Mouse (Mus musculus) frontal cortex, adult (tissue): ENCODE results near the gene Dynlt3.
A peak's percentile ranks its signal among the peaks of the same experiment; 100 is the strongest.
"Not testable (repeated sequence)": the region's sequence is repeated elsewhere in the genome, so short reads cannot be mapped to it uniquely, and the experiment has no call there.

Source experiments
- ATAC-seq: cut with Nextera tagmentation; 2 replicates; pipeline ENCODE4 v1.9.2; 2017; ENCODE audit warnings: mild to moderate bottlenecking, moderate library complexity, mixed read lengths; ENCODE audit not compliant: low TSS enrichment

Gene Dynlt3

DNA sequence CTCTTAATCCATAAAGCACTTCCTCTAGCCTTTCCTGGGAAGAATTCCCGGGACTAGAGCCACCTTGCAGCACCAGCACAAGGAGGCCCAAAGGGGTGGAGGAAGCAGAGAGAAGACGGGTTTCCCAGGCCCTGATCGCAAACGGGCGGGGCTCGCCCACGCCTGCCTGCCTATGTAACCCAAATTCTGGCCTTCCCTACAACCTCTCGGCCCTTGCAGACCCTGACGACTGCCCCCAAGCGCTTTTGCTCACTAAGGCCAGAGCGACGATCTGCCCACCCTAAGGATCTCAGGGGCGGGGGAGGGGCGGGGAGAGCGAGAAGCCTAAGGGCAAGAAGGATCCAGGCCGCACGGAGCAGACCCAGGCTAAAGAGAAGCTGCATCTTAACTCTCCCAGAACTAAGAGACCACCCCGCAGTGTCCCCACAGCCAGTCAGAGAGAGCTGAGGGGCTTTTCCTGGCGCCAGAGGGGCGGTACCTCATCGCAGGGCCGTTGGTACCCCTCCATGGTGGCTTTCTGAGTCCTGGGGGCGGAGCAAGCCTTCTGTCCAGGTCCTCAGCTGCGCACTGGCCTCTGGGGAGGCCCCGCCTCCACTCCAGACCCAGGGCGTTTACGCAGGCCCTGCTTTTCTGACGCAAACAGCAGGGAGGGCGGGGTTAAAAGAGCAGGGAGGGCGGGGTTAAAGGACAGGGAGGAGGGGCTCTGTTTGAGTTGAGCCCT is at the start of gene Dynlt3:
Dynlt3 (minus strand) TSS at position 613 of the 721 bp plus-strand sequence.
- ATAC-seq: peak; percentile 99

DNA sequence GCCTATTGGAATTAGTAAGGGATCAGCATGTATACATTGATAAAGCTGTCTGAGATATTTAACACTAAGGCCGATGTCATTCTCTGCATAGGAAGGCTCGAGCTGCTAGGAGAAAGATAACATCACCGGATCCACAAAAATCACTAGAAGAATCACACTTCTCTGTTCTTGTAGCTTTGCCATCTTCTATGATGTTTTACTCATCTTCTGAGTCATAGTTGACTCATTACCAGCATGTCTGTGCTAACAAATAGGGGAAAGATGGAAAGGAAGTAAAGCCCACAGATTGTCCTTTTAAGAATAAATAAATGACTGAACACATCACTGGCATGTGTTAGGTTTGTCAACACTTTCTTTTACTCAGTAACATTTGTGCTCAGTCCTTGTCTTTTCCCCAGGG is 37.0 kb upstream of the Dynlt3 start:
- peak; percentile 79 for ATAC-seq

DNA sequence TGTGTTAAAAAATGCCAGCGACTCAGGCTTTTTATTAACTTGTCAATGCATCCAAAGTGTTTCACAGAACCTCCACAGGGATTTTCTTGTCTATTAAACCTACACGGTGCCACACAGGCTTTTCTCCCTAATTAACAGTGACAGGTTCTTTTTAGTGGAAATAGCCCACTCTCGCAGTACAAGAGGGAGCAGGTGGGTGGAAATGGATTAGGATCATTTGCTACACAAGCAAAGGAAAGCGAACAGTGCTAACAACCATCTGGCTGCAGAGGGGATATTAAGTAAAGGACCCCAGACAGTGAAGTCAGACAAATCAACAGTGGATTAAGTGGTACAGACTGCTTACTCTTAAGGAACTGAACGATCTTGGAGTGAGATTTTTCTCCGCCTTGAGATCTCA is 33.2 kb upstream of the Dynlt3 start:
- ATAC-seq: no peak

DNA sequence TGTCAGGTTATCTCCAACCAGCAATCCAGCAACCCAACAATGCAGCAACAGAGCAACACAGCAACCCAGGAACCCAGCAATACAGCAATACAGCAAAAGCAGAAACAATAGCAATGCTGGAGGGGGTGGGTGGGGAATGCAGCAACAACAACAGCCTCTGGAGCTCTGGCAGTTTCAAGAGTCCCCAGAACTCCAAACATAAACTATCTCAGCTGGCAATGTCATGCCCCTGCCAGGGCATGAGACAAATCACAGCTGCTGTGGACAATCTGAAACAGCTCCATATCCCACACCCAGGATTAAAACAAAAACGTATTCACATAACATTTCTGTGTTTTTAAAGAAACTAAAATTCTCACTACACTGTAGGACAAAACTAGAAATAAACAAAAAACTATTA is 9.2 kb upstream of the Dynlt3 start:
- no peak for ATAC-seq

DNA sequence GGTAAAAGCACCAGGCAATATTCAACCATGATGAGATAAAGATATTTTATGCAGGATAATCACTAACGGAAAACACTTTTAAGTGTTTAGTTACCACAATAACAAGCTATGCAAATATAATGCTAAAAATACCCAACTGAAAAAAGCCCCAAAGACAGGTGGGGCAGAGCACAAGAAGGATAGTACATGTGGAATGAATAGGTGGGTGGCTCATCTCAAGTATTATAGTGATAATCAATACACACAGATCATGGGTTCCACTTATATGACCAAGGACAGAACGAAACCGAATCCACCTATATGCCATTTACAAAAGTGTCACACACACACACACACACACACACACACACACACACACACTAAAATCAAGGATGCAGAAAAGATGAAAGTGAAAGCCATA is 8.6 kb upstream of the Dynlt3 start:
- ATAC-seq: no peak

DNA sequence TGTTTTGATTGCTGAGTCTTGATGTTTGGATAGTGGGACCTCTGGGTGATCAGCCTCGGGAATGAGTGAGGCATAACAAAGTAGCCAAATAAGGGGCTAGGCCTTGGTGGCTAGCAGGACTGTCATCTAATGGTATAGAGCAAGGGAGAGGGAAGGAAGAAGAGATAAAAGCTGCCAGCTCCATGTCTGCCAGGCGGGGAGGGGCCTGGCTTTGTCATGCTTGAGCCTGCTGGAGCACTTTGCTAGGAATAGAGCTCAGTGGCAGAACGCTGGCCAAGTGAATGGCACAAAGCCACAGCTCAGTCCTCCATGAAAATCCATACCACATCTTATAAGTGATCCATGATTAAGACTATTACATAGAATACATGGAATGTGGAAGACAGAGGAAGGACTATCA is 10.0 kb downstream of the Dynlt3 start:
- ATAC-seq: 0 out of 2 replicates have a peak, but pooled peaks have one; percentile 20

DNA sequence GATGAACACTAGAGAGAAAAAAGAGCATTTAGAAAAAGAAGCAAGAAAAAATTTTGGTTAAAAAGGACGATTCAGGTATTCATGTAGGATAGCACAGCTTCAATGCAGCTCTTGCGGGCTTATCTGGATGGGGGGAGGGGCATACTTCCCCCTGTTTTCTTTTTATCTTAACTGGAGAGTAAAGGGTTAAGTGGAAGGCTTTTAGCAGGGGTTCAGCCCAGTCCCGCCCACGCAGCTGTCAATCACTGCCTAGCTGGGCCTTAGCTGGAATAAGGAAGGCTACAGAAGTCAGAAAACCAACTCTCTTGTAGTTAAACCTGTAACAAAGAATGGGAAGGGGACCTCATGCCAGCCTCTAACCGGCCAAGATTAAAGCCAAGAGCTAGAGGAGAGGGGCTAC is 22.2 kb downstream of the Dynlt3 start:
- not testable (repeated sequence) for ATAC-seq

DNA sequence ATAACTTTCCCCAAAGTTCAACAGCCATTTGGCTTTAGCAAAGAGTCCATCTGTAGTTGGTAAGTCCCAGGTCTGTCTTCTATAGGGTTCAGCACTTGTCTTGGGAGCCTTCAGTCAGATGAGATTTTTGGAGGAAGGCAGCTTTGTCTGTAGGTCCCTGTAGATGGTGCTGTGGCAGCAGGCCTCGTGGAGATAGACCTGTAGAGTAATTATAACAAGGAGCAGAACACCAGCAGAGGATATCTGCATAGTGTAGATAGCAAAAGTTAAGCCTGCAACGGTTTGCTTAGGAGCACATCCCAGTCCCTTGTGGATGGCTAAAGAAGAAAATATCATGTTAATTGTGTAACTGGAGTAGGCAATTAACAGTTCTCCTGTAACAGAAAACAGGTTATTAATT is 22.7 kb downstream of the Dynlt3 start:
- ATAC-seq: not testable (repeated sequence)
